Mouse (Mus musculus): ENCODE results near the gene Acyp1. TPM values are rescaled to one million over a fixed set of nuclear protein-coding genes. Genes with fewer than 3 reads are reported as not detected.
"Not testable (repeated sequence)": the region's sequence is repeated elsewhere in the genome, so short reads cannot be mapped to it uniquely, and the experiment has no call there.

Gene Acyp1
- polyA plus RNA-seq, 1 experiment from 2014 or later = 52.6 TPM

DNA sequence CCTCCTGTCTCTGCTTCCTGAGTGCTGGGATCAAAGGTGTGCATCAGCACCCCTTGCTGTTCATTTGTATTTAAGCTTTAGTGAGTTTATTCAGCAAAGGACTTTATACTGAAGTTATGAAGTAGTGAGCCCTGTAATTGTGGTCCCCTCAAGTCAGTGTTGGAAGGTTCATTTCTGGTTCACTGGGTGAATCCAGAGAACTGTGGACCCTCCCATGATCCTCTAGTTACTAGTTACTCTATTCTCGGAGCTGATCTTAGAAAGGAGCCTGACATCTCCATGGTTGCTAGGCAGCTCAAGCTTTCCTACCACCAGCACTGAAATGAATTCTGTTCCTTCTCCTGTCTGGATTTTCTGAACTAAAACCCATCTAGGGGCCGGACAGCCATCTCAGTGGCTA is 7.3 kb upstream of the Acyp1 start:
- Histone ChIP-seq H3K9ac (no peak overlapping the region), H3K4me1 (0 out of 2 replicates have a peak, but pooled peaks cover 5% of the 10 kb centered on the region), H3K4me2 (no peak overlapping the region), H3K4me3 (replicated peaks) (no peak overlapping the region), H3K9me3 (no peaks in the 10 kb centered on the region), H3K27me3 (replicated peaks) (no peaks in the 10 kb centered on the region), H3K36me3 (peaks cover under 1% of the 10 kb centered on the region; the same call in 1 of the 2 replicates), H3K27ac (no peak overlapping the region)
- ATAC-seq (ENCODE audit: insufficient read depth, low FRiP score, low read depth) = no peak
- 89% methylated on average over 2 of the region's 2 CpGs for WGBS

DNA sequence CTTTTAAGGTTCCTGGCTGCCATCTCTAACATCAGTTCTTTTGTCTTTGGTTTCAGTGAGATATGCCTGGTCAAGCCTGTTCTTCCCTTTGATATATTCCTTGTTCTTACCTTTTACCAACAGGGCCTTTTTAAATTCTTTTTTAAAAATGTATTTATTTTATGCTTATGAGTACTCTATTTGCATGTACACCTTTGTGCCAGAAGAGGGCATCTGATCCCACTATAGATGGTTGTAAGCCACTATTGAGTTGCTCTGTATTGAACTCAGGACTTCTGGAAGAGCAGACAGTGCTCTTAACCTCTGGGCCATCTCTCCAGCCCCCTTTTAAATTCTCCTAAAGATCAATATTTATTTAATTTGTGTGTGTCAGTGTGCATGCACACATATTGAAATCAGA is 4.7 kb upstream of the Acyp1 start:
- H3K4me2 ChIP-seq = no peak overlapping the region
- no peak for ATAC-seq (ENCODE audit: insufficient read depth, low FRiP score, low read depth)
- H3K4me1 ChIP-seq = peaks cover 14% of the 10 kb centered on the region
- no peak overlapping the region for H3K4me3 ChIP-seq (replicated peaks)
- no peak overlapping the region for H3K9ac ChIP-seq
- H3K27ac ChIP-seq = no peak overlapping the region
- H3K27me3 ChIP-seq (replicated peaks) = no peaks in the 10 kb centered on the region
- no peaks in the 10 kb centered on the region for H3K9me3 ChIP-seq
- no peaks in the 10 kb centered on the region for H3K36me3 ChIP-seq

DNA sequence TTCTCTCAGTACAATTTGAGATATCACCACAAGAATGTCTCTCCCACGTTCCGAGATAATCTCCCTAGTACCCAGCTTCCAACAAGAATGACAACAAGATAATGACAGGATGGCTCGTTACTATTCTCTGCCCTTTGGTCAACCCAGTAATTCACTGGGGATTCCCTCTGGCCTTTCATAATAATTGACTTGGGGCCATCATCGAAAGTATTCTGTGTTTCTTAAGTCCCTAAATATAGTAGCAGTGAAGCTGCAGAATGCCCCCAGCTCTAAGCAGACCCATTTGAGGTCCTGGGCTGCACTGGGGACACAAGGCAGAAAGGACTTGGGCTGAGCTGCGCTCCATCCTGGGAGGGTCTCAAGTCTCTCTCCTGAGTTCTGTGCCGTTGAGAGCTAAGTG is 4.0 kb upstream of the Acyp1 start:
- Histone ChIP-seq H3K9ac (no peak overlapping the region), H3K4me2 (no peak overlapping the region), H3K36me3 (no peaks in the 10 kb centered on the region), H3K9me3 (no peaks in the 10 kb centered on the region), H3K4me1 (peaks cover 12% of the 10 kb centered on the region), H3K27ac (no peak overlapping the region), H3K27me3 (replicated peaks) (no peaks in the 10 kb centered on the region), H3K4me3 (replicated peaks) (no peak overlapping the region)
- ATAC-seq (ENCODE audit: insufficient read depth, low FRiP score, low read depth) = no peak
- 77% methylated on average over 6 of the region's 6 CpGs for WGBS

DNA sequence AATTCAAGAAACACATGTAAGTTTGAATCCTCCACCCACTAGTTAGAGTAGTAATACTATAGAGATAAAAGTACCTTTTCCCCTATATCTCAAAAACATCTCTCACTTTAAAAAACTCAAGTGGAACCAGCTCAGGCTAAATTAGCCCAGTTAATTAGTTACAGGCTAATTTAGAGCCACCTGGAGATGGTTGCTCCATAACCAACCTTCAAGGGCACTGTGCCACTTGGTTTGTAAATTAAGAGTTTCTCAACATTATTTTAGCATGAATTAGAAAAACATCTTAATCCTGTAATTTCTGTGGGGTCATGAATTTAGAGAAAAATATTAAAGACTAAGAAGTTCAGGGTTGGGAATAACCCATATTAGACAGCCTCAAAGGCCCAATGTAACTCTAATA is 3.3 kb upstream of the Acyp1 start:
- Histone ChIP-seq H3K4me2 (no peak overlapping the region), H3K36me3 (no peaks in the 10 kb centered on the region), H3K9me3 (no peaks in the 10 kb centered on the region), H3K27ac (no peak overlapping the region), H3K9ac (no peak overlapping the region), H3K27me3 (replicated peaks) (no peaks in the 10 kb centered on the region), H3K4me1 (peaks cover 12% of the 10 kb centered on the region), H3K4me3 (replicated peaks) (no peak overlapping the region)
- ATAC-seq (ENCODE audit: insufficient read depth, low FRiP score, low read depth) = no peak

DNA sequence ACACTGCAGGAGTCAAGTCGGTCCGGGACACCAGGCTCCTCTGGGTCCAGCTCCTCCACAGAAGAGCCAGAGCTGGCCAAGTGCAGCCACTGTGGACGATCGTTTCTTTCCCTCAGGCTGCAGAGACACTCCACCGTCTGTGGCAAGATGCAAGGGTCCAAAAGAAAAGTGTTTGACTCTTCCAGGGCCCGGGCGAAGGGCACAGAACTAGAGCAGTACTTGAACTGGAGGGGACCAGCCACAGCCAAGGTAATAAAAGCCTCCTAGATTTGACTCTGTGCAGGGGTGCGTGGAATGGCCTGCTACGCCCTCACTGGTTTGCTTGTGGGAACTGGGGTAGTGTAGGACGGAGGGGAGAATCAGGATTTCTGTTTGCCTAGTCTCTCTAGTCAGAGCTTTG is 2.4 kb upstream of the Acyp1 start:
- no peak overlapping the region for H3K4me2 ChIP-seq
- WGBS = 80% methylated on average over 10 of the region's 10 CpGs
- peaks cover 12% of the 10 kb centered on the region for H3K4me1 ChIP-seq
- no peaks in the 10 kb centered on the region for H3K9me3 ChIP-seq
- no peak overlapping the region for H3K9ac ChIP-seq
- H3K27ac ChIP-seq = no peak overlapping the region
- no peaks in the 10 kb centered on the region for H3K27me3 ChIP-seq (replicated peaks)
- no peaks in the 10 kb centered on the region for H3K36me3 ChIP-seq
- ATAC-seq (ENCODE audit: insufficient read depth, low FRiP score, low read depth) = no peak
- no peak overlapping the region for H3K4me3 ChIP-seq (replicated peaks)

DNA sequence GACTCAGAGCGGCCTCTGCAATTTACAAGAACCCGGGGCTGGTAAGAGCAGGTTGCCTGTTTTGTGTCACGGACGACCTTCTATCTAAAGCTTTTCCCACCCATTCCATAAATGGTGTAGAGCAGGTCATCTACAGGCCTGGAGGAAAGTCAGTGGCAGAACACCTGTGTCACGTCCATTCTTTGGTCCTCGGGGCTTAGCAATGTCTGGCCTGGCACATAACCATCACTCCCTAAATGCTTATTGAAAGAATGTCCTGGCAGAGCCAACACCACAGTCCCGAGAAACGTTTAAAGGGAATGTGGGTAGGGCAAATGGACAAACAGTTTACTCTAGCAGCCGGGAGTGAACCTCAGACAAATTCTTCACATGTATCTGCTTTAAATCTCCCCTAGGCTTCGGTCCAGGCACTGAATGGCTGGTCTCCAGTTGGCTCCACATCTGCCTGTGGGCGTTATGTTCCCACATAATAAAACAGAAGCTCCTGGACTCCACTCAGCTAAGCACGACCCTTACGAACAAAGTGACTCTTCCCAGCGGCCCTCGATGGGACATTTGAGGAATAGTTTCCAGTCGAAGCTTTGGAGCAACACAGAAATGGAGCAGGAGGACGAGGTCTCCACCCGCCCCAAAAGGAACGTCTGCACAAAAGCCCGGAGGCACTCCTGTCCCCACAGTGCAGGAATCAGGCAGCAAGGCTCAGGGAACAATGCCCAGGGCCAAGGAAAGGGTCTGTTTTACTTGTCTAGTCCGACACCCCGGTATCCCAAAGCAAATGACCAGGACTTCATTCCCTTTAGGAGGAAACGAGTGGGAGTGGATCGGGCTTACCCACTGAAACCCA is 1.1 kb upstream of the Acyp1 start:
- peak overlapping the region; percentile 84 for H3K27ac ChIP-seq
- H3K4me2 ChIP-seq = peak overlapping the region; percentile 90
- H3K4me3 ChIP-seq (replicated peaks) = peak overlapping the region; percentile 51
- WGBS = 33% methylated on average over 24 of the region's 24 CpGs
- no peaks in the 10 kb centered on the region for H3K9me3 ChIP-seq
- no peak overlapping the region for H3K9ac ChIP-seq
- H3K4me1 ChIP-seq = peaks cover 12% of the 10 kb centered on the region
- H3K36me3 ChIP-seq = no peaks in the 10 kb centered on the region
- peak; percentile 36; the same call in 1 of the 2 replicates for ATAC-seq (ENCODE audit: insufficient read depth, low FRiP score, low read depth)
- H3K27me3 ChIP-seq (replicated peaks) = no peaks in the 10 kb centered on the region

DNA sequence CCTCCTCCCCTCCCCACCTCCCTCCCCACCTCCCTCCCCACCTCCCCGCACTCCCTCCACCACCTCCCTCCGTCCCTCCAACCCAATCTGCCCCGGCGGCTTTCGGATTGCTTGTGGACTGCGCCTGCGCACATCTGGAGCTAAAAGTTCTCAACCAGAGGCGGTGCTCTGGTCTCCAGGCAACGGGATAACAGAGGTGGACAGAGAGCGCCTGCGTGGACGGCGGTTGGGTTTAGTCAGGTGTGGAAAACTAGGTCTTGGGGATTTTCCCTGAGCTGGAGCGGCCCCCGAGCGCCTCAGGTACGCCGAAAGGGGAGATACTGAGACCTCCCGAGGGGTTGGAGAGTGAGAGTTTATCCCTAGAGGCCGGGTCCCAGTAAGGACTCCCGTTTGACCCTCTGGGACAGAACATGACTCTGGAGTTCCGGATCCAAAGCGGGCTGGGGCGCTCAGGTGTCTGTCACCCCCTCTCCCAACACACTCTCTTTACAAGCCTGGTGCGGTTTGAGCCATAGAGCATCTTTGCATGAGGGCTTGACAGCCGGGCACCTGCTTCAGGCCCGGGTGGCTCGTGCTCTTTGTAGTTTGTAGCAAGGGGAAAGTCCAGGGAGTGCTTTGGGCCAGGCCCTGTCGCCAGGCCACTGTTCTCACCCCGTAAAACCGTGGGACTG is 383 bp upstream of the Acyp1 start, which contains the start of gene Zc2hc1c:
TSS of gene Zc2hc1c (plus strand) at position 106 of the 671 bp plus-strand sequence.
- Histone ChIP-seq H3K9ac (peak within 1 kb of the TSS; percentile 50; the same call in 1 of the 2 replicates), H3K4me3 (replicated peaks) (peak within 1 kb of the TSS; percentile 51), H3K4me2 (peak within 1 kb of the TSS; percentile 90), H3K36me3 (no peaks in the 10 kb centered on the region), H3K9me3 (no peaks in the 10 kb centered on the region), H3K4me1 (peaks cover 12% of the 10 kb centered on the region), H3K27me3 (replicated peaks) (no peaks in the 10 kb centered on the region), H3K27ac (peak within 1 kb of the TSS; percentile 84)
- ATAC-seq (ENCODE audit: insufficient read depth, low FRiP score, low read depth) = peak; percentile 87
- 3% methylated on average over 30 of the region's 31 CpGs for WGBS

DNA sequence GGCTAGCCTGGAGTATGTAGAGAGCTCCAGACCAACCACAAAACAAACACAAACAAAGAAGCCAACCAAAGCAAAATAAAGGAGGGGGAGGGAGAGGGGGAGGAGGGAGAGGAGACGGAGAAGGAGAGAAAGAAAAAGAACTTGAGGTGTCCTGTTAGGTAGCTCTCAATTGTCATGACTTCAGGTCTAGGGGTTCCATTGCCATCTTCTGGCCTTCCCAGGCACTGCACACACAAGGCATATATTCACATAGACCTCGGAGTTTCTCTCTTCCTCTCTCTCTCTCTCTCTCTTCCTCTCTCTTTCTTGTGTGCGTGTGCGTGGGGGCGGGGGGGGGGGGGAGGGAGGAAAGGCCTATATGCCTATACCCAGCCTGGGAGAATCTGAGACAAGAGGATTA is 1.3 kb downstream of the Acyp1 start:
- no peak for ATAC-seq (ENCODE audit: insufficient read depth, low FRiP score, low read depth)

DNA sequence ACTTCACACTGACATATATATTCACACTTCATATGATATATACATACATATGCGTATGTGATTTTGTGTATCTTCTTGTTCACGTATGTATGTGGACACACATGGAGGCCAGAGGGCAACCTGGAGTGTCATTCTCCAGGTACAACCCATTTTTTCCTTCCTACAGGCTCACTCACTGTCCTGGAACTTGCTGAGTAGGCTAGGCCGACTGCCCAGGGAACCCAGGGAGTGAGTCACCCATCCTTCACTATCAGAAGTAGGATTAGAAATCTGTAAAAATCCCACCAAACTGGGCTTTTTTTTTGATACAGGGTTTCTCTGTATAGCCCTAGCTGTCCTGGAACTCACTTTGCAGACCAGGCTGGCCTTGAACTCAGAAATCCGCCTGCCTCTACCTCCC is 3.2 kb downstream of the Acyp1 start:
- H3K9ac ChIP-seq = no peak overlapping the region
- peaks cover 12% of the 10 kb centered on the region for H3K4me1 ChIP-seq
- 88% methylated on average over 4 of the region's 4 CpGs for WGBS
- ATAC-seq (ENCODE audit: insufficient read depth, low FRiP score, low read depth) = no peak
- no peak overlapping the region for H3K27ac ChIP-seq
- no peak overlapping the region for H3K4me3 ChIP-seq (replicated peaks)
- no peaks in the 10 kb centered on the region for H3K9me3 ChIP-seq
- H3K4me2 ChIP-seq = no peak overlapping the region
- H3K27me3 ChIP-seq (replicated peaks) = no peaks in the 10 kb centered on the region
- H3K36me3 ChIP-seq = no peaks in the 10 kb centered on the region

More for the DNA sequence above, 1.3 kb downstream of the Acyp1 start:
- no peaks in the 10 kb centered on the region for H3K27me3 ChIP-seq (replicated peaks)
- H3K27ac ChIP-seq = no peak overlapping the region
- 33% methylated on average over 2 of the region's 5 CpGs for WGBS
- H3K4me1 ChIP-seq = peaks cover 12% of the 10 kb centered on the region
- H3K36me3 ChIP-seq = no peaks in the 10 kb centered on the region
- no peak overlapping the region for H3K9ac ChIP-seq
- H3K4me2 ChIP-seq = peak overlapping the region; percentile 90; the same call in 1 of the 2 replicates
- no peak overlapping the region for H3K4me3 ChIP-seq (replicated peaks)
- H3K9me3 ChIP-seq = no peaks in the 10 kb centered on the region

DNA sequence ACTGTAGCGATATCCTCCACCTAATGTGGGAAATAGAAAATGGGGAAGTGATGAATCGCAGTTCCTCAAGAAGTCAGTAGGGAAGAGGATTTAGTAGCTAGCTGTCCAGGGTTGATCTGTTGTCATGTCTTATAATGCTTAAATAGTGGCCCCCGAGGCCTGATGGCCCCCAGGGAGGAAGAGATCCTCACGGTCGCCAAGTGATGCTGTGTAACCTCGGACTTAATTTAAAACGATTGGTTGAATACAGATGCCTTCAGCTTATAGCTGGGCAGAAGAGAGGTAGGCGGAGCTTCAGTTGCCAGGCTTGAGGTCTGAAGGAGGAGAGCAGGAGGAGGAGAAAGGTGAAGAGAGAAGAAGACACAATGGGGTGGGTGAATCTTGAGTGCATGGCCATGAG is 3.9 kb downstream of the Acyp1 start:
- Histone ChIP-seq H3K4me2 (no peak overlapping the region), H3K4me1 (peaks cover 11% of the 10 kb centered on the region), H3K9me3 (no peaks in the 10 kb centered on the region), H3K9ac (no peak overlapping the region), H3K27me3 (replicated peaks) (no peaks in the 10 kb centered on the region), H3K36me3 (no peaks in the 10 kb centered on the region), H3K27ac (no peak overlapping the region), H3K4me3 (replicated peaks) (no peak overlapping the region)
- no peak for ATAC-seq (ENCODE audit: insufficient read depth, low FRiP score, low read depth)
- WGBS = 68% methylated on average over 8 of the region's 8 CpGs

DNA sequence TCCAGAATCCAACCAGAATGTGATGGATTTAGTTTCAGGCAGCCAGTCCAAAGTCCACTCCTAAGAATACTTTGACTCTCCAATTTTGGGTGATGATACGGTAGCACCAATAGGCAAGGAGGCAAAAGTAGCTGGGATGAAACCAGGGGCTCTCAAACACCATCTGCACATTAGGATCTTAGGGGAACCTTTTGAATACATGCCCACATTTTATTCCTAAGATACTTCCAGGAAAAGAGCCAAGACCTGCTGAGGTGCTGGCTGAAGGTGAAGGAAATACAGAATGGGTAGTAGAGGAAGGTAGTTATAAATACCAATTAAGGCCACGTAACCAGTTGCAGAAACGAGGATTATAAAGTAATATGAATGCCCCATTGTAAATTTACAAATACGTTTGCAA is 6.5 kb downstream of the Acyp1 start:
- H3K9ac ChIP-seq; H3K9me3 ChIP-seq; H3K4me2 ChIP-seq; ATAC-seq (ENCODE audit: insufficient read depth, low FRiP score, low read depth); H3K27me3 ChIP-seq (replicated peaks); H3K27ac ChIP-seq; H3K36me3 ChIP-seq; H3K4me1 ChIP-seq; H3K4me3 ChIP-seq (replicated peaks): not testable (repeated sequence)
- WGBS = 84% methylated on average over 1 of the region's 4 CpGs
